Mouse (Mus musculus) stomach, postnatal 0 days (tissue): ENCODE data around the gene Hectd4.

Experiments
- CTCF ChIP-seq: IDR thresholded peaks from 2 replicates; pipeline ENCODE4 v1.5.1; 2016; ENCODE audit warnings: antibody characterized with exemption, low read depth, mild to moderate bottlenecking, moderate library complexity
- EP300 ChIP-seq: optimal IDR thresholded peaks from 2 replicates; pipeline ENCODE3; 2016; ENCODE audit warnings: antibody characterized with exemption

- TF ChIP-seq CTCF (no peak), EP300 (no peak)
These were observed 16.2 kb downstream of the Hectd4 start for GRCm38 (mm10) chr5:121236171-121236570.
